Mouse (Mus musculus) cerebellum, adult 2 months (tissue): ENCODE results near the gene Cltc.

Experiments used
- CTCF ChIP-seq: fragments of 200-500 bp; IDR thresholded peaks from 2 replicates; pipeline ENCODE4 v1.5.1; 2011; ENCODE audit warnings: low read depth, mild to moderate bottlenecking, control low read depth, low read length, moderate library complexity, borderline replicate concordance; ENCODE audit not compliant: insufficient read depth
- POLR2A ChIP-seq: fragments of 200-500 bp; IDR thresholded peaks from 2 replicates; pipeline ENCODE4 v1.6.1; 2011; ENCODE audit warnings: low read length, control low read depth, borderline replicate concordance; ENCODE audit not compliant: insufficient read depth

GRCm38 (mm10) chr11:86764501-86764900, 7.1 kb upstream of the Cltc start:
- TF ChIP-seq CTCF (no peak), POLR2A (no peak)
